ENCODE assay signal across 9 mouse cellular contexts in genomic region chr5:76303745-76304451, GRCm38 (mm10). TPM values are rescaled to one million over a fixed set of nuclear protein-coding genes. Genes with fewer than 3 reads are reported as not detected.
DNase-seq lines count a peak whose midpoint lies in the region; ATAC-seq and TF ChIP-seq lines count a peak whose summit lies in the region.
"Had no signal": no experiment of that assay in that cellular context is flagged by ENCODE, and none has a peak within 500 bp of the region (broad histone marks: within the 10 kb centered on the region; RNA-seq: fewer than 3 reads in every experiment).

No protein-coding gene starts in this region.

- peak overlapping the region; percentile 80 for H3K4me2 ChIP-seq in forebrain, embryonic 12.5 days
- H3K4me2 ChIP-seq in heart, postnatal 0 days (ENCODE audit: low read depth, low read length): peak overlapping the region; percentile 91

- H3K4me1 ChIP-seq in forebrain, embryonic 12.5 days: peaks cover 16% of the 10 kb centered on the region
- peaks cover 8% of the 10 kb centered on the region; the same call in 1 of the 2 replicates for H3K4me1 ChIP-seq in heart, postnatal 0 days (ENCODE audit: control insufficient read depth, insufficient read depth)
- H3K4me1 ChIP-seq in lung, adult 2 months (ENCODE audit: control insufficient read depth, insufficient read depth, low read length): peaks cover 2% of the 10 kb centered on the region; the same call in 1 of the 2 replicates

- H3K27ac ChIP-seq in forebrain, embryonic 12.5 days: peak overlapping the region; percentile 98
- H3K27ac ChIP-seq in heart, postnatal 0 days (ENCODE audit: low read depth): peak overlapping the region; percentile 98

- peak overlapping the region; percentile 99 for H3K4me3 ChIP-seq in forebrain, embryonic 12.5 days (replicated peaks)
- H3K4me3 ChIP-seq in heart, postnatal 0 days (ENCODE audit: low read depth, low read length): peak overlapping the region; percentile 100
- peak overlapping the region; percentile 61 for H3K4me3 ChIP-seq in lung, adult 2 months (replicated peaks; ENCODE audit: extremely low read depth, low read depth, low read length)

- H3K27me3 ChIP-seq in forebrain, embryonic 12.5 days: no peaks in the 10 kb centered on the region
- no peaks in the 10 kb centered on the region for H3K27me3 ChIP-seq in heart, postnatal 0 days (ENCODE audit: control insufficient read depth, insufficient read depth, low read length)

- ATAC-seq in forebrain, embryonic 12.5 days (ENCODE audit: low FRiP score): peak; percentile 85
- ATAC-seq in heart, postnatal 0 days (ENCODE audit: insufficient read depth, low read depth): peak; percentile 89
- peak; percentile 65 for ATAC-seq in neutrophil, adult 5-6 weeks (ENCODE audit: extremely low read depth, insufficient number of reproducible peaks, low FRiP score, poor library complexity, severe bottlenecking)

- no peak for TF ChIP-seq EP300 in heart, postnatal 0 days (IDR thresholded peaks at IDR 0.05; ENCODE audit: low read depth)

- peak; percentile 30; the same call in 1 of the 2 replicates for TF ChIP-seq POLR2A in lung, adult 2 months (IDR thresholded peaks at IDR 0.05; ENCODE audit: borderline replicate concordance, extremely low read depth, low read depth, low read length)

- under 1% methylated on average over 85 of the region's 100 CpGs for WGBS in forebrain, embryonic 12.5 days
- WGBS in heart, postnatal 0 days: under 1% methylated on average over 75 of the region's 100 CpGs
- WGBS in lung, adult 2 months: under 1% methylated on average over 91 of the region's 100 CpGs

- peak; percentile 30 to 47 for DNase-seq in CD8-positive naive resting alpha-beta T cell, adult 2 months (ENCODE audit: low read depth in 2 of 2, low spot score in 2 of 2)
- DNase-seq in c-Kit-negative CD71-positive TER-119-positive erythroid progenitor cells, embryonic 14.5 days (ENCODE audit: low read depth, low spot score): peak; percentile 29
- peak; percentile 77 for DNase-seq in heart, postnatal 0 days (ENCODE audit: low spot score)
- DNase-seq in kidney, postnatal 4 days: peak; percentile 84 to 91
- DNase-seq in lung, adult 2 months: peak; percentile 85
- peak; percentile 82 for DNase-seq in testis, postnatal 14 days (ENCODE audit: low spot score)

- TF ChIP-seq CTCF in heart, postnatal 0 days (IDR thresholded peaks at IDR 0.05; ENCODE audit: low read depth): no peak
- TF ChIP-seq CTCF in lung, adult 2 months (IDR thresholded peaks at IDR 0.05; ENCODE audit: insufficient read depth, low read length): no peak

- no peaks in the 10 kb centered on the region for H3K9me3 ChIP-seq in forebrain, embryonic 12.5 days
- H3K9me3 ChIP-seq in heart, postnatal 0 days (replicated peaks; ENCODE audit: control insufficient read depth, low read length): no peaks in the 10 kb centered on the region

- peak overlapping the region; percentile 87 for H3K9ac ChIP-seq in forebrain, embryonic 12.5 days
- H3K9ac ChIP-seq in heart, postnatal 0 days (replicated peaks; ENCODE audit: low read depth, low read length): peak overlapping the region; percentile 98

- no peaks in the 10 kb centered on the region for H3K36me3 ChIP-seq in forebrain, embryonic 12.5 days (replicated peaks)
- no peaks in the 10 kb centered on the region for H3K36me3 ChIP-seq in heart, postnatal 0 days (replicated peaks; ENCODE audit: control insufficient read depth, insufficient read depth, low read length)

RNA-seq across cellular contexts. Expression of gene Clock, which starts 0.7 kb away (rescaled TPM):
- polyA plus RNA-seq in forebrain, embryonic 12.5 days (2016; fragmentation: Nextera tagmentation; extraction: Ambion mirVana): 14.5 and 17.3 TPM in 2 replicates
- total RNA-seq in heart, postnatal 0 days (2014; rRNA removed; ENCODE audit: low replicate concordance): 25.0 and 29.3 TPM in 2 replicates
- 6.2 and 8.2 TPM in 2 replicates for polyA plus RNA-seq in heart, postnatal 0 days (2015; fragmentation: Nextera tagmentation; extraction: Ambion mirVana)
- 13.5 and 16.8 TPM in 2 replicates for polyA plus RNA-seq in lung, adult 2 months (2012; rRNA removed)
- total RNA-seq in neutrophil, adult 5-6 weeks (2017): 24.9 and 25.0 TPM in 2 replicates

RNA-seq across cellular contexts. Expression of gene Pdcl2, which starts 27.1 kb away (rescaled TPM):
- polyA plus RNA-seq in forebrain, embryonic 12.5 days (2016; fragmentation: Nextera tagmentation; extraction: Ambion mirVana): not detected in 2 replicates
- total RNA-seq in heart, postnatal 0 days (2014; rRNA removed; ENCODE audit: low replicate concordance): not detected in 2 replicates
- not detected in 2 replicates for polyA plus RNA-seq in heart, postnatal 0 days (2015; fragmentation: Nextera tagmentation; extraction: Ambion mirVana)
- polyA plus RNA-seq in lung, adult 2 months (2012; rRNA removed): not detected in 2 replicates
- total RNA-seq in neutrophil, adult 5-6 weeks (2017): 0.70 TPM in 1 of 2 replicates, not detected in the other
- polyA plus RNA-seq: large intestine, adult 2 months had no signal

RNA-seq across cellular contexts. Expression of gene Nmu, which starts 59.7 kb away (rescaled TPM):
- polyA plus RNA-seq in forebrain, embryonic 12.5 days (2016; fragmentation: Nextera tagmentation; extraction: Ambion mirVana): not detected in 2 replicates
- total RNA-seq in heart, postnatal 0 days (2014; rRNA removed; ENCODE audit: low replicate concordance): not detected in 2 replicates
- not detected in 2 replicates for polyA plus RNA-seq in heart, postnatal 0 days (2015; fragmentation: Nextera tagmentation; extraction: Ambion mirVana)
- polyA plus RNA-seq in lung, adult 2 months (2012; rRNA removed): 2.9 TPM in 1 of 2 replicates, not detected in the other
- total RNA-seq in neutrophil, adult 5-6 weeks (2017): not detected in 2 replicates

Comparison
In these comparisons a context has a peak if more than half of its experiments do, and no peak if none do; other contexts are left out.
1. Peak in every context shown above with its lines: DNase-seq, ATAC-seq, H3K4me3 ChIP-seq and H3K27ac ChIP-seq.
2. DNase-seq: peak in every context shown above with its lines; median percentile 88 in kidney, postnatal 4 days; 85 in lung, adult 2 months; 82 in testis, postnatal 14 days; 77 in heart, postnatal 0 days; 38 in CD8-positive naive resting alpha-beta T cell, adult 2 months; 29 in c-Kit-negative CD71-positive TER-119-positive erythroid progenitor cells, embryonic 14.5 days.